Mouse (Mus musculus) embryonic fibroblast, embryonic 13.5 days (primary cell): Measurements from ENCODE around the gene Synrg.

Experiments used
- CTCF ChIP-seq: IDR thresholded peaks from 2 replicates; pipeline ENCODE4 v1.5.1; 2011; ENCODE audit warnings: mild to moderate bottlenecking, control low read depth, low read length, moderate library complexity, borderline replicate concordance; ENCODE audit not compliant: insufficient read depth
- POLR2A ChIP-seq: IDR thresholded peaks from 2 replicates; pipeline ENCODE4 v1.6.1; 2011; ENCODE audit warnings: low read depth, mild to moderate bottlenecking, control low read depth, low read length, moderate library complexity

DNA sequence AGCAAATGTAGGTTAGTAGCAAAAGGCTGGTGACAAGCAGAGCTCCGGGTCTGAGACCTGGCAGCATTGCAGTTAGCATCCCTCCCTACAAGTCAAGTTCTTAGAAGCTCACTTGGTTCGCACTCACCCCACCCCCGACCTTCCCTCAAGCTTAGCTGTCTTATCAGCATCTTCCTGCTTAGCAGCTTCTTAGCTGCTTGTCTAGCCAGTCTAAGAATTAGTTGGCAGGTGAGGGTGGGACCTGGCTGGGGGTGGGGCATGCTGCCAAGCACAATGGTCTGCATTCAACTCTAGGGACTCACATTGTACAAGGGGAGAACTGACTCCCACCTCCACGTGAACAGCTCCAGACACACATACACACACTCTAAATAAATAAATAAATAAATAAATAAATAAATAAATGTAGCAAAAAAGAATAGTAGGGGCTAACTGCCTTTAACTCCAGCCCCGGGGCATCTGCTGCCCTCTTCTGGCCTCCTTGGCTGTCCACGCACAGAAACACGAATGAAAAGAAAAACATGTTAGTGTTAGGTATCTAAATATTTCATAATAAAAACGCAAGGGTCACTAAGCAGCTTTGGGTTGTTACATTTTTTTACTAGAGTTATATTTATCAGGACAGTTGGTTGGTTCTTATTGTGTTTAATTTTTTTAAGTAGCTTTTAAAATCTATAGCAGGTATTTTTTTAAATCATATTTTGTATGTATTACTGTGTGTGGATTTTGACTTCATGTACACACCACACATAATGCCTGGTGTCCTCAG lies 3.4 kb downstream of the Synrg start:
- TF ChIP-seq CTCF (no peak), POLR2A (no peak)
